Comparison of ENCODE assay signal across 8 mouse cellular contexts in genomic region chr1:155059505-155059904, GRCm38 (mm10). TPM values are rescaled to one million over a fixed set of nuclear protein-coding genes. Genes with fewer than 3 reads are reported as not detected.
DNase-seq lines count a peak whose midpoint lies in the region; ATAC-seq and TF ChIP-seq lines count a peak whose summit lies in the region.

No protein-coding gene starts in this region.

- no peaks in the 10 kb centered on the region for H3K36me3 ChIP-seq in midbrain, embryonic 12.5 days
- no peaks in the 10 kb centered on the region for H3K36me3 ChIP-seq in midbrain, embryonic 14.5 days (ENCODE audit: control insufficient read depth, insufficient read depth, low read length)
- H3K36me3 ChIP-seq in heart, postnatal 0 days (replicated peaks; ENCODE audit: control insufficient read depth, insufficient read depth, low read length): no peaks in the 10 kb centered on the region
- H3K36me3 ChIP-seq in limb, embryonic 15.5 days: no peaks in the 10 kb centered on the region

- no peak overlapping the region for H3K4me2 ChIP-seq in midbrain, embryonic 12.5 days (replicated peaks)
- no peak overlapping the region for H3K4me2 ChIP-seq in midbrain, embryonic 14.5 days (ENCODE audit: low read length)
- peak overlapping the region; percentile 5; the same call in 1 of the 2 replicates for H3K4me2 ChIP-seq in heart, postnatal 0 days (ENCODE audit: low read depth, low read length)
- peak overlapping the region; percentile 31; the same call in 1 of the 2 replicates for H3K4me2 ChIP-seq in limb, embryonic 15.5 days

- no peak overlapping the region for H3K4me3 ChIP-seq in midbrain, embryonic 12.5 days
- no peak overlapping the region for H3K4me3 ChIP-seq in midbrain, embryonic 14.5 days (replicated peaks; ENCODE audit: low read depth, low read length)
- H3K4me3 ChIP-seq in heart, postnatal 0 days (ENCODE audit: low read depth, low read length): no peak overlapping the region
- no peak overlapping the region for H3K4me3 ChIP-seq in limb, embryonic 15.5 days

- peaks cover 17% of the 10 kb centered on the region for H3K27me3 ChIP-seq in midbrain, embryonic 12.5 days
- H3K27me3 ChIP-seq in midbrain, embryonic 14.5 days (ENCODE audit: control insufficient read depth, insufficient read depth, low read length): no peaks in the 10 kb centered on the region
- no peaks in the 10 kb centered on the region for H3K27me3 ChIP-seq in heart, postnatal 0 days (ENCODE audit: control insufficient read depth, insufficient read depth, low read length)
- no peaks in the 10 kb centered on the region for H3K27me3 ChIP-seq in limb, embryonic 15.5 days

- WGBS in midbrain, embryonic 12.5 days: 39% methylated on average over 14 of the region's 14 CpGs
- WGBS in midbrain, embryonic 14.5 days: 39% methylated on average over 14 of the region's 14 CpGs
- 6% methylated on average over 14 of the region's 14 CpGs for WGBS in heart, postnatal 0 days
- 20% methylated on average over 14 of the region's 14 CpGs for WGBS in limb, embryonic 15.5 days

- ATAC-seq in midbrain, embryonic 12.5 days (ENCODE audit: low FRiP score, low read depth): 0 out of 2 replicates have a peak, but pooled peaks have one; percentile 8
- no peak for ATAC-seq in midbrain, embryonic 14.5 days (ENCODE audit: low FRiP score, low TSS enrichment)
- peak; percentile 88 for ATAC-seq in heart, postnatal 0 days (ENCODE audit: insufficient read depth, low read depth)
- ATAC-seq in limb, embryonic 15.5 days (ENCODE audit: insufficient number of reproducible peaks, low FRiP score, low TSS enrichment, low read depth): no peak; the same call in 1 of the 2 replicates

- H3K9ac ChIP-seq in midbrain, embryonic 12.5 days (replicated peaks): no peak overlapping the region
- no peak overlapping the region for H3K9ac ChIP-seq in midbrain, embryonic 14.5 days (replicated peaks; ENCODE audit: low read length)
- no peak overlapping the region for H3K9ac ChIP-seq in heart, postnatal 0 days (replicated peaks; ENCODE audit: low read depth, low read length)
- no peak overlapping the region for H3K9ac ChIP-seq in limb, embryonic 15.5 days

- DNase-seq in midbrain, embryonic 14.5 days: no peak
- peak; percentile 83 for DNase-seq in brain, adult 2 months (ENCODE audit: low read depth, low spot score)
- DNase-seq in heart, postnatal 0 days (ENCODE audit: low spot score): peak; percentile 89
- DNase-seq in natural killer cell, adult 2 months (ENCODE audit: low spot score in 2 of 2): peak; percentile 52 to 85
- no peak for DNase-seq in ovary, postnatal 10 days (ENCODE audit: low spot score)
- no peak for DNase-seq in neural tube, embryonic 10.5 days (ENCODE audit: extremely low spot score, low spot score)

- TF ChIP-seq CTCF in heart, postnatal 0 days (IDR thresholded peaks at IDR 0.05; ENCODE audit: low read depth): peak; percentile 18

- no peak overlapping the region for H3K27ac ChIP-seq in midbrain, embryonic 12.5 days (replicated peaks)
- H3K27ac ChIP-seq in midbrain, embryonic 14.5 days (replicated peaks; ENCODE audit: low read depth, low read length): no peak overlapping the region
- H3K27ac ChIP-seq in heart, postnatal 0 days (ENCODE audit: low read depth): peak overlapping the region; percentile 75
- no peak overlapping the region for H3K27ac ChIP-seq in limb, embryonic 15.5 days

- no peak for TF ChIP-seq EP300 in heart, postnatal 0 days (IDR thresholded peaks at IDR 0.05; ENCODE audit: low read depth)

- no peaks in the 10 kb centered on the region for H3K9me3 ChIP-seq in midbrain, embryonic 12.5 days
- no peaks in the 10 kb centered on the region for H3K9me3 ChIP-seq in midbrain, embryonic 14.5 days (ENCODE audit: control insufficient read depth, low read length)
- H3K9me3 ChIP-seq in heart, postnatal 0 days (replicated peaks; ENCODE audit: control insufficient read depth, low read length): no peaks in the 10 kb centered on the region
- no peaks in the 10 kb centered on the region for H3K9me3 ChIP-seq in limb, embryonic 15.5 days

- H3K4me1 ChIP-seq in midbrain, embryonic 12.5 days: peaks cover 11% of the 10 kb centered on the region; the same call in 1 of the 2 replicates
- 0 out of 2 replicates have a peak, but pooled peaks cover 3% of the 10 kb centered on the region for H3K4me1 ChIP-seq in midbrain, embryonic 14.5 days (ENCODE audit: control insufficient read depth, insufficient read depth, low read length)
- H3K4me1 ChIP-seq in heart, postnatal 0 days (ENCODE audit: control insufficient read depth, insufficient read depth): peaks cover 32% of the 10 kb centered on the region
- peaks cover 40% of the 10 kb centered on the region for H3K4me1 ChIP-seq in limb, embryonic 15.5 days

RNA-seq across cellular contexts. Expression of gene Ier5, which starts 39.9 kb away (rescaled TPM):
- 12.8 and 14.6 TPM in 2 replicates for polyA plus RNA-seq in midbrain, embryonic 12.5 days (2016; fragmentation: Nextera tagmentation; extraction: Ambion mirVana)
- polyA plus RNA-seq in midbrain, embryonic 14.5 days (2014; fragmentation: Nextera tagmentation; extraction: Ambion mirVana): 13.4 TPM in 2 replicates
- total RNA-seq in heart, postnatal 0 days (2014; rRNA removed; ENCODE audit: low replicate concordance): 50.4 and 56.2 TPM in 2 replicates
- 3.1 and 3.9 TPM in 2 replicates for polyA plus RNA-seq in heart, postnatal 0 days (2015; fragmentation: Nextera tagmentation; extraction: Ambion mirVana)
- polyA plus RNA-seq in limb, embryonic 15.5 days (2015; fragmentation: Nextera tagmentation; extraction: Ambion mirVana): 5.5 and 7.1 TPM in 2 replicates

Comparison
In these comparisons a context has a peak if more than half of its experiments do, and no peak if none do; other contexts are left out.
1. ATAC-seq: peak in midbrain, embryonic 12.5 days (single experiment) and heart, postnatal 0 days (single experiment); none in midbrain, embryonic 14.5 days (single experiment) and limb, embryonic 15.5 days (single experiment).
2. H3K4me2 ChIP-seq: peak in heart, postnatal 0 days (single experiment) and limb, embryonic 15.5 days (single experiment); none in midbrain, embryonic 12.5 days (single experiment) and midbrain, embryonic 14.5 days (single experiment).
3. DNase-seq: peak in brain, adult 2 months (single experiment), heart, postnatal 0 days (single experiment) and natural killer cell, adult 2 months (2 of 2); none in midbrain, embryonic 14.5 days (single experiment), ovary, postnatal 10 days (single experiment) and neural tube, embryonic 10.5 days (single experiment).